Comparison of ENCODE assay signal across 8 mouse cellular contexts in genomic region chr5:24601911-24602750, GRCm38 (mm10). TPM values are rescaled to one million over a fixed set of nuclear protein-coding genes. Genes with fewer than 3 reads are reported as not detected.
DNase-seq lines count a peak whose midpoint lies in the region; ATAC-seq and TF ChIP-seq lines count a peak whose summit lies in the region.
"Had no signal": no experiment of that assay in that cellular context is flagged by ENCODE, and none has a peak within 500 bp of the region (broad histone marks: within the 10 kb centered on the region; RNA-seq: fewer than 3 reads in every experiment).

No protein-coding gene starts in this region.

- no peaks in the 10 kb centered on the region for H3K36me3 ChIP-seq in forebrain, embryonic 15.5 days
- no peaks in the 10 kb centered on the region for H3K36me3 ChIP-seq in hindbrain, embryonic 11.5 days (ENCODE audit: control insufficient read depth, insufficient read depth, low read length)
- no peaks in the 10 kb centered on the region for H3K36me3 ChIP-seq in limb, embryonic 14.5 days (ENCODE audit: control insufficient read depth, insufficient read depth, low read length)
- no peaks in the 10 kb centered on the region for H3K36me3 ChIP-seq in midbrain, embryonic 15.5 days (replicated peaks)

- ATAC-seq in forebrain, embryonic 15.5 days (replicated peaks) = peak; percentile 27
- ATAC-seq in hindbrain, embryonic 11.5 days (ENCODE audit: low FRiP score) = peak; percentile 15; the same call in 1 of the 2 replicates
- peak; percentile 42 for ATAC-seq in limb, embryonic 14.5 days (ENCODE audit: low FRiP score, low read depth)
- peak; percentile 32 for ATAC-seq in midbrain, embryonic 15.5 days (replicated peaks)

- H3K4me1 ChIP-seq in forebrain, embryonic 15.5 days = peaks cover 83% of the 10 kb centered on the region
- H3K4me1 ChIP-seq in hindbrain, embryonic 11.5 days (replicated peaks; ENCODE audit: control insufficient read depth, insufficient read depth, low read length) = peaks cover 48% of the 10 kb centered on the region
- peaks cover 62% of the 10 kb centered on the region for H3K4me1 ChIP-seq in limb, embryonic 14.5 days (ENCODE audit: control insufficient read depth, insufficient read depth, low read length)
- peaks cover 87% of the 10 kb centered on the region for H3K4me1 ChIP-seq in midbrain, embryonic 15.5 days

- H3K4me3 ChIP-seq in forebrain, embryonic 15.5 days = peak overlapping the region; percentile 67
- H3K4me3 ChIP-seq in hindbrain, embryonic 11.5 days (ENCODE audit: low read depth, low read length) = peak overlapping the region; percentile 48
- H3K4me3 ChIP-seq in limb, embryonic 14.5 days (replicated peaks; ENCODE audit: low read length) = peak overlapping the region; percentile 76
- H3K4me3 ChIP-seq in midbrain, embryonic 15.5 days = peak overlapping the region; percentile 62

- H3K27me3 ChIP-seq in forebrain, embryonic 15.5 days = no peaks in the 10 kb centered on the region
- H3K27me3 ChIP-seq in hindbrain, embryonic 11.5 days (ENCODE audit: control insufficient read depth, insufficient read depth, low read length) = peaks cover 7% of the 10 kb centered on the region
- no peaks in the 10 kb centered on the region for H3K27me3 ChIP-seq in limb, embryonic 14.5 days (ENCODE audit: control insufficient read depth, insufficient read depth, low read length)
- no peaks in the 10 kb centered on the region for H3K27me3 ChIP-seq in midbrain, embryonic 15.5 days (replicated peaks)

- peak; percentile 48 for DNase-seq in MN1 (ENCODE audit: low spot score)
- DNase-seq in adrenal gland, postnatal 25 days = peak; percentile 77
- peak; percentile 82 for DNase-seq in hindbrain, embryonic 11.5 days (ENCODE audit: low spot score)
- peak; percentile 81 for DNase-seq in limb, embryonic 14.5 days (ENCODE audit: low spot score)
- peak; percentile 68 for DNase-seq in urinary bladder, adult 2 months (ENCODE audit: low spot score)

- WGBS in forebrain, embryonic 15.5 days = under 1% methylated on average over 73 of the region's 73 CpGs
- under 1% methylated on average over 56 of the region's 73 CpGs for WGBS in hindbrain, embryonic 11.5 days
- 2% methylated on average over 65 of the region's 73 CpGs for WGBS in limb, embryonic 14.5 days
- under 1% methylated on average over 71 of the region's 73 CpGs for WGBS in midbrain, embryonic 15.5 days

- H3K4me2 ChIP-seq in forebrain, embryonic 15.5 days (replicated peaks) = peak overlapping the region; percentile 82
- peak overlapping the region; percentile 95 for H3K4me2 ChIP-seq in hindbrain, embryonic 11.5 days (replicated peaks; ENCODE audit: low read depth, low read length)
- peak overlapping the region; percentile 95 for H3K4me2 ChIP-seq in limb, embryonic 14.5 days (replicated peaks; ENCODE audit: low read depth, low read length, severe bottlenecking)
- H3K4me2 ChIP-seq in midbrain, embryonic 15.5 days = peak overlapping the region; percentile 94

- peak overlapping the region; percentile 99 for H3K27ac ChIP-seq in forebrain, embryonic 15.5 days (replicated peaks)
- H3K27ac ChIP-seq in hindbrain, embryonic 11.5 days (ENCODE audit: low read depth, low read length) = peak overlapping the region; percentile 97
- H3K27ac ChIP-seq in limb, embryonic 14.5 days (replicated peaks; ENCODE audit: low read depth, low read length) = peak overlapping the region; percentile 100
- H3K27ac ChIP-seq in midbrain, embryonic 15.5 days = peak overlapping the region; percentile 100
- H3K27ac ChIP-seq: macrophage had no signal

- TF ChIP-seq POLR2A in limb, embryonic 14.5 days (IDR thresholded peaks at IDR 0.05; ENCODE audit: borderline replicate concordance, extremely low read depth, insufficient read depth, insufficient read length) = 0 out of 2 replicates have a peak, but pooled peaks have one; percentile 29

- H3K9ac ChIP-seq in forebrain, embryonic 15.5 days (replicated peaks) = peak overlapping the region; percentile 82
- peak overlapping the region; percentile 87 for H3K9ac ChIP-seq in hindbrain, embryonic 11.5 days (ENCODE audit: low read depth, low read length)
- H3K9ac ChIP-seq in limb, embryonic 14.5 days (ENCODE audit: low read depth, low read length, severe bottlenecking) = peak overlapping the region; percentile 91
- H3K9ac ChIP-seq in midbrain, embryonic 15.5 days = peak overlapping the region; percentile 87

- no peaks in the 10 kb centered on the region for H3K9me3 ChIP-seq in forebrain, embryonic 15.5 days
- H3K9me3 ChIP-seq in hindbrain, embryonic 11.5 days (ENCODE audit: control insufficient read depth, low read length) = no peaks in the 10 kb centered on the region
- H3K9me3 ChIP-seq in limb, embryonic 14.5 days (ENCODE audit: control insufficient read depth, low read length) = no peaks in the 10 kb centered on the region
- H3K9me3 ChIP-seq in midbrain, embryonic 15.5 days = no peaks in the 10 kb centered on the region

RNA-seq across cellular contexts. Expression of gene Chpf2, which starts 15.6 kb away (rescaled TPM):
- total RNA-seq in adrenal gland, postnatal 25 days (2021) = 40.7 and 66.4 TPM in 2 replicates
- polyA plus RNA-seq in forebrain, embryonic 15.5 days (2015; fragmentation: Nextera tagmentation; extraction: Ambion mirVana) = 19.7 and 21.1 TPM in 2 replicates
- 8.6 and 8.7 TPM in 2 replicates for polyA plus RNA-seq in hindbrain, embryonic 11.5 days (2014; fragmentation: Nextera tagmentation; extraction: Ambion mirVana)
- polyA plus RNA-seq in limb, embryonic 14.5 days (2012; rRNA removed) = 56.2 and 57.0 TPM in 2 replicates
- 21.3 and 23.1 TPM in 2 replicates for polyA plus RNA-seq in limb, embryonic 14.5 days (2014; fragmentation: Nextera tagmentation; extraction: Ambion mirVana)
- polyA plus RNA-seq in midbrain, embryonic 15.5 days (2015; fragmentation: Nextera tagmentation; extraction: Ambion mirVana) = 22.1 and 23.0 TPM in 2 replicates
- 30.2 and 34.5 TPM in 2 replicates for polyA plus RNA-seq in urinary bladder, adult 2 months (2012; rRNA removed)

RNA-seq across cellular contexts. Expression of gene Smarcd3, which starts 22.1 kb away (rescaled TPM):
- total RNA-seq in adrenal gland, postnatal 25 days (2021) = 14.5 and 18.7 TPM in 2 replicates
- 171 and 176 TPM in 2 replicates for polyA plus RNA-seq in forebrain, embryonic 15.5 days (2015; fragmentation: Nextera tagmentation; extraction: Ambion mirVana)
- 42.3 and 45.9 TPM in 2 replicates for polyA plus RNA-seq in hindbrain, embryonic 11.5 days (2014; fragmentation: Nextera tagmentation; extraction: Ambion mirVana)
- polyA plus RNA-seq in limb, embryonic 14.5 days (2012; rRNA removed) = 91.5 and 93.6 TPM in 2 replicates
- polyA plus RNA-seq in limb, embryonic 14.5 days (2014; fragmentation: Nextera tagmentation; extraction: Ambion mirVana) = 52.7 and 59.6 TPM in 2 replicates
- 182 and 186 TPM in 2 replicates for polyA plus RNA-seq in midbrain, embryonic 15.5 days (2015; fragmentation: Nextera tagmentation; extraction: Ambion mirVana)
- polyA plus RNA-seq in urinary bladder, adult 2 months (2012; rRNA removed) = 80.3 and 83.2 TPM in 2 replicates

RNA-seq across cellular contexts. Expression of gene Abcf2, which starts 24.9 kb away (rescaled TPM):
- total RNA-seq in adrenal gland, postnatal 25 days (2021) = 74.1 and 76.8 TPM in 2 replicates
- 101 and 106 TPM in 2 replicates for polyA plus RNA-seq in forebrain, embryonic 15.5 days (2015; fragmentation: Nextera tagmentation; extraction: Ambion mirVana)
- 121 and 136 TPM in 2 replicates for polyA plus RNA-seq in hindbrain, embryonic 11.5 days (2014; fragmentation: Nextera tagmentation; extraction: Ambion mirVana)
- 81.0 and 82.5 TPM in 2 replicates for polyA plus RNA-seq in limb, embryonic 14.5 days (2012; rRNA removed)
- 94.3 TPM in 2 replicates for polyA plus RNA-seq in limb, embryonic 14.5 days (2014; fragmentation: Nextera tagmentation; extraction: Ambion mirVana)
- 83.8 and 86.4 TPM in 2 replicates for polyA plus RNA-seq in midbrain, embryonic 15.5 days (2015; fragmentation: Nextera tagmentation; extraction: Ambion mirVana)
- polyA plus RNA-seq in urinary bladder, adult 2 months (2012; rRNA removed) = 44.5 and 50.0 TPM in 2 replicates

RNA-seq across cellular contexts. Expression of gene 4931409K22Rik, which starts 45.5 kb away (rescaled TPM):
- not detected in 2 replicates for total RNA-seq in adrenal gland, postnatal 25 days (2021)
- polyA plus RNA-seq in forebrain, embryonic 15.5 days (2015; fragmentation: Nextera tagmentation; extraction: Ambion mirVana) = 0.42 and 0.56 TPM in 2 replicates
- polyA plus RNA-seq in hindbrain, embryonic 11.5 days (2014; fragmentation: Nextera tagmentation; extraction: Ambion mirVana) = 0.14 TPM in 1 of 2 replicates, not detected in the other
- polyA plus RNA-seq in limb, embryonic 14.5 days (2012; rRNA removed) = 0.35 and 0.51 TPM in 2 replicates
- polyA plus RNA-seq in limb, embryonic 14.5 days (2014; fragmentation: Nextera tagmentation; extraction: Ambion mirVana) = 0.12 and 0.17 TPM in 2 replicates
- polyA plus RNA-seq in midbrain, embryonic 15.5 days (2015; fragmentation: Nextera tagmentation; extraction: Ambion mirVana) = 0.06 TPM in 1 of 2 replicates, not detected in the other
- not detected in 2 replicates for polyA plus RNA-seq in urinary bladder, adult 2 months (2012; rRNA removed)
- polyA plus RNA-seq: macrophage had no signal

Comparison
In these comparisons a context has a peak if more than half of its experiments do, and no peak if none do; other contexts are left out.
1. Peak in every context shown above with its lines: DNase-seq, ATAC-seq, H3K4me3 ChIP-seq and H3K27ac ChIP-seq.